Mouse (Mus musculus) bone marrow macrophage, adult 2 months (primary cell): ENCODE results near the gene Fmc1.
"Not testable (repeated sequence)": the region's sequence is repeated elsewhere in the genome, so short reads cannot be mapped to it uniquely, and the experiment has no call there.

Source experiments
- CTCF ChIP-seq: IDR thresholded peaks from 2 replicates; pipeline ENCODE4 v1.5.1; 2012; ENCODE audit warnings: low read depth, mild to moderate bottlenecking, low read length, moderate library complexity
- POLR2A ChIP-seq: IDR thresholded peaks from 2 replicates; pipeline ENCODE4 v1.6.1; 2012; ENCODE audit warnings: mild to moderate bottlenecking, low read depth, low read length, borderline replicate concordance

- TF ChIP-seq POLR2A, CTCF: not testable (repeated sequence)
Observed at GRCm38 (mm10) chr6:38547005-38547404, 13.7 kb downstream of the Fmc1 start.
